Mouse (Mus musculus) left cerebral cortex, adult 8-10 months (tissue): ENCODE data around the gene Map2k2. TPM values are rescaled to one million over a fixed set of nuclear protein-coding genes. Genes with fewer than 3 reads are reported as not detected.
"Not testable (repeated sequence)": the region's sequence is repeated elsewhere in the genome, so short reads cannot be mapped to it uniquely, and the experiment has no call there.

Experiments
- DNase-seq, 2 experiments: peaks; one replicate each; pipeline ENCODE4 v3.0.0; 2022; ENCODE audit warnings: low spot score in 2 of 2
- microRNA-seq, 2 experiments: library from miRNA; unstranded; fragments of <30 nt; microRNA quantifications; one replicate each; pipeline ENCODE4 v1.2.0; 2022
- total RNA-seq, 4 experiments: library from RNA; stranded (reverse); gene quantifications; 2 replicates each; pipeline ENCODE4 v1.2.4; 2022

Gene Map2k2
- total RNA-seq, 4 experiments from 2014 or later: 121 to 132 (median 126) TPM

DNA sequence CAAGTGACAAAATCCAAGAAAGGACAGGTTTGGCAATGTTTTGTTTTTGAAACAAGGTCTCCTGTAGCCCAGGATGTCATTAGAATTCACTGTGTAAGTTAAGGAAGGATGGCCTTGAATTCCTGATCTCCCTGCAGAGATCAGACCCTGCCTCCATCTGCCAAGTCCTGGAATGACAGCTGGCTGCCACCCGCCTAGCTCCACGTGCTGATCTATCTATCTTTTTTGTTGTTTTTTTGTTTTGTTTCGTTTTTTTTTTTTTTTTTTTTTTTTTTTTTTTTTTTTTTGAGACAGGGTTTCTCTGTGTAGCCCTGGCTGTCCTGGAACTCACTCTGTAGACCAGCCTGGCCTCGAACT lies 69.6 kb downstream of the Map2k2 start:
- not testable (repeated sequence) for DNase-seq

DNA sequence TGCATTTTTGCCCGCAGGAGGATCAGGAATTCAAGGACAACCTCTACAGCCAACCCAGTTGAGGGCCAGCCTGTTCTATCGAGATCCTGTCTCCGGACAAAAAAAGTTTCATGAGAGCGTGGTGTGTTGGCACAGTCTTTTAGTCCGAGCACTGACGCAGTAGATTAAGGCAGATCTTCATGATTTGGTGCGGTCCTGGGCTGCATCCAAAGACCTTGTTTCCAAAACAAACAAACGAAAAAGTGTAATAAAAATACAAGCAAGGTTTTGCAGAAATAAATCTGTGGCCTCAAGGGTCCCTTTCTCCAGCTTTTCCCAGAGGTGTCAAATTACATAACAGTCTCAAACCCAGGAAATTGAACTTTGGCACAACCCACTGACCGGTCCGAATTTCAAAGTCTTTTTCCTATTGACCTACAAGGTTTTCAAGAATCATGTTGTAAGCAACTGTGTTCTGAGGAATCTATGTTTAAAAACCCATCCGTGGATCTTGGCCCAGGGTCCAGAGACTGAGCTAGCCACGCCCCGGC lies 70.3 kb downstream of the Map2k2 start:
- no peak for DNase-seq

DNA sequence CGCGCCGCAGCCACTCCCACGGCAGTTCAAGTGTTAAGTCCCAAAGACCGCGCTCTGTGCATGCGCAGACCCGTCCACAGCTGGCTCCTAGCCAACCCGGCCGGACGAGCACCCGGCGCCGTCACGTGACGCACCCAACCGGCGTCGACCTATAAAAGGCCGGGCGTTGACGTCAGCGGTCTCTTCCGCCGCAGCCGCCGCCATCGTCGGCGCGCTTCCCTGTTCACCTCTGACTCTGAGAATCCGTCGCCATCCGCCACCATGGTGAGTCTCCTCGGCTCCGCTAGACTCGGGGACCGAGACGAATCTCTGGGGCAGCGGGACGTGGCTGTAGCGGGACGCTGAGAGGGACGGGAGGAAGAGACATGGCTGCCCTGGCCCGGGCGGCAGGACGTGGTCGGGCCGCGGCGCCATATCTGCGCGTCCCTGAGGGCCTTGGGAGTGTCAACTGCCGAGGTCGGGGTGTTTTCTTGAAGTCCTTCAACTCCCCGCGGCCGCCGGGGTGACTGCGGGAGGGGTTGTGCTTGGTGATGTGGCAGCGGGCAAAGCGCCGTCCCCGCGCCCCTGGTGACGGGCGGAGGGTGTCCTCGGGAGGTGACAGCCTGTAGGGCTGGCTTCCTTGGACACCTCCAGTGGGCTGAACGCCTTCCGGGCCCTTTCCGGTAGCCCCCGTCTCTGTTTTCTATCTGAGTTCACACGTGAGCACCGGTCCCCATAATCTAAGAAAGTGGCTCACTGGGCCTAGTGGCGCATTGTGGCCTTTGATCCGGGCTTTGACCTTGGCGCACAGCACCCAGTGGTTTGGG lies 71.0 kb downstream of the Map2k2 start, which contains the start of gene Eef2:
Gene Eef2 (plus strand): TSS at position 166 of the 806 bp plus-strand sequence.
- peak; percentile 97 to 98 for DNase-seq

DNA sequence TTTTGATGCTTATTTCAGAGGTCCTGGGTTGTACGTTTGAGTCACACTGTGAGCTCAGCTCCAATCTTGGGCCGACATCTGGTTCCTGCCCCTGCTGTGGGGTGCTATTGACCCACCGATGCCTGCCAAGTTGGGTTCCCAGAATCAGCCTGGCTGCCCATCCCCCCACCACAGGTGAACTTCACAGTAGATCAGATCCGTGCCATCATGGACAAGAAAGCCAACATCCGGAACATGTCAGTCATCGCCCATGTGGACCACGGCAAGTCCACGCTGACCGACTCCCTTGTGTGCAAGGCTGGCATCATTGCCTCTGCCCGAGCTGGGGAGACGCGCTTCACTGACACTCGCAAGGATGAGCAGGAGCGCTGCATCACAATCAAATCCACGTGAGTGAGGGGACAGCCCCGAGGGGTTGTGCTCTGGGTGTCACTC lies 71.8 kb downstream of the Map2k2 start:
- DNase-seq: no peak

DNA sequence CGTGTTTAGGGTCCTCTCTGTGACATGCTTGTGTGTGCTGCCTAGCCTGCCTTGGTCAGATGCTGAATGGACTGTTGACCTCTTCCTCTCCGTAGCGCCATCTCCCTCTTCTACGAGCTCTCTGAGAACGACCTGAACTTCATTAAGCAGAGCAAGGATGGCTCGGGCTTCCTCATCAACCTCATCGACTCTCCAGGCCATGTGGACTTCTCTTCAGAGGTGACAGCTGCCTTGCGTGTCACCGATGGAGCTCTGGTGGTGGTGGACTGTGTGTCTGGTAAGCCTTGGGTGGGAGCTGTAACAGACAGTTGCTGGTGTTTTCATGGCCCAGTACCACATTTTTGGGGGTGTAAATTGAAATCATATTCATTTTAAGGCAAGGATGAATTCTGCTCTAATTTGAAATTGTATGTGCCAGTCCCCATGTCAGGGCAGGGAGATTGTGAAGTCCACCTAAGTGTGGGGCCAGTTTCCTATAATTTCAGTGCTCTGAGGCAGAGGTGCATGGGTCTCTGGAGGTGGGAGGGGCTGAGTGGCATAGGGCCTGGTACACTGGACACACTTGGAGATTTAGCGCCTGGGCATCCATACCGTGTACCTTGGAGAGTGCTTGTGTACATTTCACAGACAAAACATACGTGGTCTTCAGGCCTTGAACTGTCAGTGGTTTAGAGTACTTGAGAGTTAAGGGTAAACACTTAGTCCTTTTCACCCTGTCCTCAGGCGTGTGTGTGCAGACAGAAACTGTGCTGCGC lies 72.4 kb downstream of the Map2k2 start:
- no peak for DNase-seq

DNA sequence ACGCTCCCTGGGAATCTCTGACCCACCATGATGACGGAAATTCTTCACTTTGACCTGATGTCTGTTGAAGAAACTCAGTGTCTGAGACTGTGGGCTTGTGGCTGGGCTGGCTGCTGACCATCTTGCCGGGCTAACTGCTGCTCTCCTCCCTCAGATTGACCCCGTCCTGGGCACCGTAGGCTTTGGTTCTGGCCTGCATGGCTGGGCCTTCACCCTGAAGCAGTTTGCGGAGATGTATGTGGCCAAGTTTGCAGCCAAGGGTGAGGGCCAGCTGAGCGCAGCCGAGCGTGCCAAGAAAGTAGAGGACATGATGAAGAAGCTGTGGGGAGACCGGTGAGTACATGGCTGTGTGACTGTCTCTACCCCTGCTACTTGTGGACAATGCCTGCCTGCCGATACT lies 73.2 kb downstream of the Map2k2 start:
- no peak for DNase-seq

DNA sequence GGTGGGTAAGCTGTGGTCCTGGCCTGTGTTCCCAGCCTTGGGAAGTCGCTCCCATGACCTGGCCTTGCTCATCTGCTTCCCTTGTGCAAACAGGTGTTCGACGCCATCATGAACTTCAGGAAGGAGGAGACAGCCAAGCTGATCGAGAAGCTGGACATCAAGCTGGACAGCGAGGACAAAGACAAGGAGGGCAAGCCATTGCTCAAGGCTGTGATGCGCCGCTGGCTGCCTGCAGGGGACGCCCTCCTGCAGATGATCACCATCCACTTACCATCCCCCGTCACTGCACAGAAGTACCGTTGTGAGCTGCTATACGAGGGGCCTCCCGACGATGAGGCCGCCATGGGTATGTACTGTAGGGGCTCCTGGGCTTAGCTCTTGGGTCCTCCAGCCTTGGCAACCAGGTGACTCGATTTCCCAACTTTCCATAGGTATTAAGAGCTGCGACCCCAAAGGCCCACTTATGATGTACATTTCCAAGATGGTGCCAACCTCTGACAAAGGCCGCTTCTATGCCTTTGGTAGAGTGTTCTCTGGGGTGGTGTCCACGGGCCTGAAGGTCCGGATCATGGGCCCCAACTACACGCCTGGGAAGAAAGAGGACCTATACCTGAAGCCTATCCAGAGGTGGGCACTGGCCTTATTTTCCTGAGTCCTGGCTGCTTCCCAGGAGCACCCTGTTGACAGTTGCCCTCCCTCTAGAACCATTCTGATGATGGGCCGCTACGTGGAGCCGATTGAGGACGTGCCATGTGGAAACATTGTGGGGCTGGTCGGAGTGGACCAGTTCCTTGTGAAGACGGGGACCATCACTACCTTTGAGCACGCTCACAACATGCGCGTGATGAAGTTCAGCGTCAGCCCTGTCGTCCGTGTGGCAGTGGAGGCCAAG lies 74.0 kb downstream of the Map2k2 start:
- DNase-seq: no peak

DNA sequence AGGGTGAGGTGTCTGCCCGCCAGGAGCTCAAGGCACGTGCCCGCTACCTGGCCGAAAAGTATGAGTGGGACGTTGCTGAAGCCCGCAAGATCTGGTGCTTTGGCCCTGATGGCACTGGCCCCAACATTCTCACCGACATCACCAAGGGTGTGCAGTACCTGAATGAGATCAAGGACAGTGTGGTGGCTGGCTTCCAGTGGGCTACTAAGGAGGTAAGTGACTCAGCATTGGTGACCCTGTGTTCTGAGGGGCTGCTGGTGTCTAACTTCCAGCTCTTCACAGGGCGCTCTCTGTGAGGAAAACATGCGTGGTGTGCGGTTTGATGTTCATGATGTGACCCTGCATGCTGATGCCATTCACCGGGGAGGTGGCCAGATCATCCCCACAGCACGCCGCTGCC lies 75.2 kb downstream of the Map2k2 start:
- no peak for DNase-seq

DNA sequence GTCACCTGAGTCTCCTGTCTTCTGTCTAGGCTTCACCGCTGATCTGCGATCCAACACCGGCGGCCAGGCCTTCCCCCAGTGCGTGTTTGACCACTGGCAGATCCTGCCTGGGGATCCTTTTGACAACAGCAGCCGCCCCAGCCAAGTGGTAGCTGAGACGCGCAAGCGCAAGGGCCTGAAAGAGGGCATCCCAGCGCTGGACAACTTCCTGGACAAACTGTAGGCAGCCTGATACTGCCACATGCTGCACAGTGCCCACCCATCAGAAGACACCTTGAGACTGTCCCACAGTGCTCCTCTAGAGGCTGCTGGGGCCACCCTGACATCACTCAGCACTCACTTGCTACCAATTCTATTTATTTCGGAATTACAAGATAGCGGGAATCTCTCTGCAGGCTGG lies 76.1 kb downstream of the Map2k2 start:
- not testable (repeated sequence) for DNase-seq

DNA sequence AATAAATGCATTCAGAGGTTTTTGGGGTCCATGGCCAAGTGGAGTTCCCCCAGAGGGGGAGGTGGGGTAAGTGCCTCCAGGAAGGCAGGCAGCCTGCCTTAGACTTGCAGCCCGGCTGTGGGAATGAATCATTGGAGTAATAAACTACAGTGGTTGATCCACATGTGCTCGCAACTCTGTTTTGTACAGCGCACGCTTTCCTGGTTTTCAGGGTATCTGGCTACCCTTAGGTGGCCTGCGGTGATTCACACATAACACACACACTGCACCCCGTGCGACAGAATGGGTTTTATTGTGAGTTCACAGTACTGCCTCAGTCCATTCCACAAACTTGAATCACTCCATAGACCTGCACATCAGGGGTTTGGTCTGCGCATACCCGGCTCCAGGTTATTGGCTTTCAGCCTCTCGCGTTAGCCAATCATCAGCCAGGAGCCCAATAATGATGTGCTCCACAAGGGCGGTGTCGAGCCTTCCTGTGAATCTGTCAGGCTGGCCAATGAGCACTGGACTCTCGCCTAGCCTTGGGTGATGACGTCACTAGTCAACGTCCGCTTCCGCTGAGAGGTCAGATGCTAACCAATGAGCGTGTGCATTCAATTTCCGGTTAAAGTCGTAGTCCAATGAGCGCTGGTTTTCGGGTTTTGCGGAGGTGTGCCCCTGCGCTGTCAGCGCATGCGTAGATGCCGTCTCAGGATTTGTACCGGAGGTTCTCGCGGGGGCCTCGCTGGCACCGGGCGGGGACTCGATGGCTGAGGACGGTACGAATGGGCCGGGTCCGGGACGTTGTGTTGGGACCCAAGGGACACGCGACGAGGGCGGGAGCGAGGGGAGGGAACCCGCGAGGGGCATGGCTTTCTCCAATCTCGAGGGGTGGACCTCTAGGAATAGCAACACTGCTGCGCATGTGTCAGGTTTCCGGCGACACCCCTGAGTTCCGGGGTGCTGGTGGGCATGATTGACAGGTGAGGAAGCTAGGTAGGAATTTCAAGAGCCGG lies 76.9 kb downstream of the Map2k2 start, which contains the start of gene Dapk3:
Gene Dapk3 (plus strand): TSS at position 670 of the 998 bp plus-strand sequence.
- peak; percentile 94 to 99 for DNase-seq

Small RNA genes lying within 50 kb of the gene (microRNA-seq; reads per million reads assigned to microRNA genes)
- gene Mir5615-1 (0 reads per million in 2 experiments), gene Mir5615-2 (0 reads per million in 2 experiments)

Other genes starting within 250 kb of the Map2k2 start
- under 1 TPM; 0.22 to 0.60 (median 0.39) TPM for gene Tmprss9, start 234.1 kb upstream of the Map2k2 start, total RNA-seq
- gene Timm13, start 204.9 kb upstream of the Map2k2 start, total RNA-seq: 100 to 1,000 TPM; 106 to 147 (median 124) TPM
- 10 to 100 TPM; 17.6 to 21.2 (median 20.1) TPM for gene Lmnb2, start 187.7 kb upstream of the Map2k2 start, total RNA-seq
- gene Gadd45b, start 175.8 kb upstream of the Map2k2 start, total RNA-seq: 10 to 100 TPM; 13.8 to 24.0 (median 20.6) TPM
- gene Gng7, start 91.0 kb upstream of the Map2k2 start, total RNA-seq: 100 to 1,000 TPM; 204 to 252 (median 224) TPM
- gene Diras1, start 80.3 kb upstream of the Map2k2 start, total RNA-seq: 100 to 1,000 TPM; 115 to 131 (median 118) TPM
- gene Slc39a3, start 68.5 kb upstream of the Map2k2 start, total RNA-seq: 10 to 100 TPM; 53.9 to 58.9 (median 56.4) TPM
- gene Sgta, start 45.7 kb upstream of the Map2k2 start, total RNA-seq: 100 to 1,000 TPM; 165 to 176 (median 169) TPM
- gene Thop1, start 35.9 kb upstream of the Map2k2 start, total RNA-seq: 10 to 100 TPM; 37.2 to 47.4 (median 43.3) TPM
- under 1 TPM in 3 of 4 experiments, not detected in 1; 0.28 to 0.48 (median 0.37) TPM for gene Creb3l3, start 7.0 kb upstream of the Map2k2 start, total RNA-seq
- 100 to 1,000 TPM; 106 to 115 (median 112) TPM for gene Zbtb7a, start 29.3 kb downstream of the Map2k2 start, total RNA-seq
- gene Pias4, start 62.0 kb downstream of the Map2k2 start, total RNA-seq: 10 to 100 TPM; 22.0 to 30.4 (median 27.9) TPM
- gene Eef2, start 70.7 kb downstream of the Map2k2 start, total RNA-seq: 100 to 1,000 TPM; 928 to 998 (median 954) TPM
- gene Dapk3, start 77.1 kb downstream of the Map2k2 start, total RNA-seq: 10 to 100 TPM; 65.1 to 70.9 (median 68.9) TPM
- gene 4930442H23Rik, start 77.9 kb downstream of the Map2k2 start, total RNA-seq: not detected
- gene Nmrk2, start 96.1 kb downstream of the Map2k2 start, total RNA-seq: under 1 TPM in 1 of 4 experiments, not detected in 3; 0.18 TPM
- 100 to 1,000 TPM; 165 to 189 (median 171) TPM for gene Atcay, start 124.9 kb downstream of the Map2k2 start, total RNA-seq
- gene Zfr2, start 127.2 kb downstream of the Map2k2 start, total RNA-seq: 10 to 100 TPM; 58.4 to 65.1 (median 60.8) TPM
- gene Matk, start 147.0 kb downstream of the Map2k2 start, total RNA-seq: 100 to 1,000 TPM; 167 to 192 (median 183) TPM
- gene Mrpl54, start 161.0 kb downstream of the Map2k2 start, total RNA-seq: 10 to 100 TPM; 39.8 to 51.5 (median 47.8) TPM
- 10 to 100 TPM; 24.3 to 38.6 (median 27.6) TPM for gene Apba3, start 161.0 kb downstream of the Map2k2 start, total RNA-seq
- gene Tjp3, start 185.7 kb downstream of the Map2k2 start, total RNA-seq: under 1 TPM in 3 of 4 experiments, not detected in 1; 0.23 to 1.00 (median 0.27) TPM
- 100 to 1,000 TPM; 355 to 367 (median 361) TPM for gene Pip5k1c, start 187.0 kb downstream of the Map2k2 start, total RNA-seq
- gene Cactin, start 215.2 kb downstream of the Map2k2 start, total RNA-seq: 10 to 100 TPM; 27.7 to 30.9 (median 29.2) TPM
- gene Tbxa2r, start 222.8 kb downstream of the Map2k2 start, total RNA-seq: 1 to 10 TPM in 2 of 4 experiments, under 1 TPM in 2; 0.63 to 1.3 (median 0.93) TPM
- gene Gipc3, start 237.4 kb downstream of the Map2k2 start, total RNA-seq: 1 to 10 TPM; 2.0 to 2.3 (median 2.2) TPM
- 10 to 100 TPM; 20.2 to 31.9 (median 27.2) TPM for gene Hmg20b, start 244.6 kb downstream of the Map2k2 start, total RNA-seq